9 mouse cellular contexts compared by ENCODE assay signal in genomic region chr2:145610796-145611705, GRCm38 (mm10).
DNase-seq lines count a peak whose midpoint lies in the region; ATAC-seq and TF ChIP-seq lines count a peak whose summit lies in the region.
"Had no signal": no experiment of that assay in that cellular context is flagged by ENCODE, and none has a peak within 500 bp of the region (broad histone marks: within the 10 kb centered on the region; RNA-seq: fewer than 3 reads in every experiment).

No protein-coding gene starts in this region.

- H3K9ac ChIP-seq in forebrain, embryonic 12.5 days = no peak overlapping the region
- H3K9ac ChIP-seq: limb, embryonic 15.5 days had no signal

- 18% methylated on average over 15 of the region's 15 CpGs for WGBS in bone marrow, adult 2 months
- 44% methylated on average over 15 of the region's 15 CpGs for WGBS in forebrain, embryonic 12.5 days

- H3K4me3 ChIP-seq in bone marrow, adult 2 months (replicated peaks; ENCODE audit: control insufficient read depth, low read depth, low read length) = no peak overlapping the region
- no peak overlapping the region for H3K4me3 ChIP-seq in forebrain, embryonic 12.5 days (replicated peaks)
- H3K4me3 ChIP-seq: limb, embryonic 15.5 days had no signal

- peak; percentile 44; the same call in 1 of the 2 replicates for ATAC-seq in forebrain, embryonic 12.5 days (ENCODE audit: low FRiP score)

- H3K4me1 ChIP-seq in bone marrow, adult 2 months (ENCODE audit: control insufficient read depth, insufficient read depth, low read length) = no peaks in the 10 kb centered on the region; the same call in 1 of the 2 replicates
- no peaks in the 10 kb centered on the region for H3K4me1 ChIP-seq in forebrain, embryonic 12.5 days

- peak; percentile 38 to 40 for DNase-seq in heart, postnatal 10 days
- DNase-seq in heart, adult 9 months (ENCODE audit: low spot score in 2 of 2) = no peak
- peak; percentile 8 to 9 for DNase-seq in B cell, adult 2 months
- DNase-seq in kidney, postnatal 4 days = peak; percentile 70 to 75
- DNase-seq in lung, postnatal 36 days = peak; percentile 76
- peak; percentile 57 for DNase-seq in thymus, postnatal 14 days

- TF ChIP-seq POLR2A in bone marrow, adult 2 months (IDR thresholded peaks at IDR 0.05; ENCODE audit: borderline replicate concordance, control insufficient read depth, low read depth, low read length) = no peak

- intact Hi-C loops in heart, postnatal 10 days (cut with DNase I) = no loop called here

- no peaks in the 10 kb centered on the region for H3K27me3 ChIP-seq in forebrain, embryonic 12.5 days
- H3K27me3 ChIP-seq: limb, embryonic 15.5 days had no signal

- H3K4me2 ChIP-seq in forebrain, embryonic 12.5 days = no peak overlapping the region
- H3K4me2 ChIP-seq: limb, embryonic 15.5 days had no signal

- H3K9me3 ChIP-seq in forebrain, embryonic 12.5 days = no peaks in the 10 kb centered on the region
- H3K9me3 ChIP-seq: limb, embryonic 15.5 days had no signal

- no peaks in the 10 kb centered on the region for H3K36me3 ChIP-seq in forebrain, embryonic 12.5 days (replicated peaks)
- H3K36me3 ChIP-seq: limb, embryonic 15.5 days had no signal

- TF ChIP-seq CTCF in bone marrow, adult 2 months (IDR thresholded peaks at IDR 0.05; ENCODE audit: control insufficient read depth, insufficient read depth, low read length) = peak; percentile 83

- no peak overlapping the region for H3K27ac ChIP-seq in bone marrow, adult 2 months (ENCODE audit: control insufficient read depth, insufficient read depth, low read depth, low read length, poor library complexity)
- H3K27ac ChIP-seq in forebrain, embryonic 12.5 days = no peak overlapping the region
- H3K27ac ChIP-seq: limb, embryonic 15.5 days had no signal

Comparison
In these comparisons a context has a peak if more than half of its experiments do, and no peak if none do; other contexts are left out.
1. DNase-seq: peak in heart, postnatal 10 days (2 of 2), B cell, adult 2 months (2 of 2), kidney, postnatal 4 days (2 of 2), lung, postnatal 36 days (single experiment) and thymus, postnatal 14 days (single experiment); none in heart, adult 9 months (0 of 2).